Mouse (Mus musculus) cerebellum, adult 2 months (tissue): Measurements from ENCODE around the gene Prrg2. TPM values are rescaled to one million over a fixed set of nuclear protein-coding genes. Genes with fewer than 3 reads are reported as not detected.

Experiments used
- DNase-seq, 2 experiments: peaks; one replicate each; pipeline ENCODE4 v3.0.0; 2021
- H3K27ac ChIP-seq: fragments of 200-500 bp; 2 replicates; pipeline ENCODE4 v1.5.1; 2012; ENCODE audit warnings: low read length, control low read depth, inconsistent platforms; ENCODE audit not compliant: insufficient read depth
- H3K27me3 ChIP-seq: fragments of 200-500 bp; 2 replicates; pipeline ENCODE4 v1.6.1; 2012; ENCODE audit warnings: inconsistent platforms, mild to moderate bottlenecking, low read length, moderate library complexity; ENCODE audit not compliant: control insufficient read depth, insufficient read depth
- H3K4me1 ChIP-seq: fragments of 200-500 bp; 2 replicates; pipeline ENCODE4 v1.6.1; 2011; ENCODE audit warnings: low read length; ENCODE audit not compliant: control insufficient read depth, insufficient read depth
- H3K4me3 ChIP-seq: fragments of 200-500 bp; replicated peaks from 2 replicates; pipeline ENCODE3; 2011; ENCODE audit warnings: mild to moderate bottlenecking, low read depth, low read length, control low read depth; ENCODE audit not compliant: insufficient read depth
- POLR2A ChIP-seq: fragments of 200-500 bp; IDR thresholded peaks from 2 replicates; pipeline ENCODE4 v1.6.1; 2011; ENCODE audit warnings: low read length, control low read depth, borderline replicate concordance; ENCODE audit not compliant: insufficient read depth
- WGBS: fragments of 180-500 bp; shearing (Covaris S2); methylation state at CpG from one replicate; pipeline ENCODE4 v1.1.7; 2018; 5-methylcytosine and 5-hydroxymethylcytosine counted together
- polyA plus RNA-seq: library from polyadenylated mRNA; depleted of rRNA; stranded (reverse); fragments of >200 nt; gene quantifications from 2 replicates; pipeline ENCODE4 v1.2.3, GENCODE M21; 2012; rRNA removed

Gene Prrg2
- polyA plus RNA-seq, 1 experiment = 23.7 TPM

GRCm38 (mm10) chr7:45004546-45004945, 57.9 kb downstream of the Prrg2 start:
- Histone ChIP-seq H3K27me3 (no peaks in the 10 kb centered on the region), H3K4me1 (peaks cover 6% of the 10 kb centered on the region), H3K27ac (no peak overlapping the region), H3K4me3 (no peak overlapping the region)
- DNase-seq = no peak
- no peak for TF ChIP-seq POLR2A
- WGBS = 20% methylated on average over 3 of the region's 3 CpGs

Other genes starting within 250 kb of the Prrg2 start
- gene Nup62, start 246.6 kb downstream of the Prrg2 start, polyA plus RNA-seq = 28.9 and 29.4 TPM in 2 replicates
- gene Il4i1, start 246.3 kb downstream of the Prrg2 start, polyA plus RNA-seq = 1.4 and 1.9 TPM in 2 replicates
- 19.6 and 23.8 TPM in 2 replicates for gene Atf5, start 246.0 kb downstream of the Prrg2 start, polyA plus RNA-seq
- gene Akt1s1, start 213.7 kb downstream of the Prrg2 start, polyA plus RNA-seq = 78.3 and 83.6 TPM in 2 replicates
- 119 and 123 TPM in 2 replicates for gene Tbc1d17, start 213.6 kb downstream of the Prrg2 start, polyA plus RNA-seq
- 38.3 and 46.7 TPM in 2 replicates for gene Pnkp, start 205.5 kb downstream of the Prrg2 start, polyA plus RNA-seq
- 355 and 364 TPM in 2 replicates for gene Ptov1, start 192.9 kb downstream of the Prrg2 start, polyA plus RNA-seq
- gene Med25, start 170.0 kb downstream of the Prrg2 start, polyA plus RNA-seq = 105 and 117 TPM in 2 replicates
- 29.0 and 31.9 TPM in 2 replicates for gene Fuz, start 166.6 kb downstream of the Prrg2 start, polyA plus RNA-seq
- gene Ap2a1, start 133.2 kb downstream of the Prrg2 start, polyA plus RNA-seq = 216 and 229 TPM in 2 replicates
- 0.16 and 0.40 TPM in 2 replicates for gene Tsks, start 119.5 kb downstream of the Prrg2 start, polyA plus RNA-seq
- 129 and 137 TPM in 2 replicates for gene Cpt1c, start 87.8 kb downstream of the Prrg2 start, polyA plus RNA-seq
- gene Prmt1, start 76.1 kb downstream of the Prrg2 start, polyA plus RNA-seq = 225 and 227 TPM in 2 replicates
- gene Irf3, start 65.0 kb downstream of the Prrg2 start, polyA plus RNA-seq = 126 and 130 TPM in 2 replicates
- 6.0 and 6.4 TPM in 2 replicates for gene Bcl2l12, start 64.0 kb downstream of the Prrg2 start, polyA plus RNA-seq
- gene Scaf1, start 46.3 kb downstream of the Prrg2 start, polyA plus RNA-seq = 115 and 120 TPM in 2 replicates
- gene Rras, start 44.7 kb downstream of the Prrg2 start, polyA plus RNA-seq = 29.7 and 29.9 TPM in 2 replicates
- 22.6 and 23.3 TPM in 2 replicates for gene Prr12, start 9.8 kb downstream of the Prrg2 start, polyA plus RNA-seq
- 106 and 112 TPM in 2 replicates for gene Nosip, start 248 bp downstream of the Prrg2 start, polyA plus RNA-seq
- gene Rcn3, start 29.5 kb upstream of the Prrg2 start, polyA plus RNA-seq = 7.6 and 8.6 TPM in 2 replicates
- 32.1 and 33.7 TPM in 2 replicates for gene Fcgrt, start 41.2 kb upstream of the Prrg2 start, polyA plus RNA-seq
- gene Rps11, start 61.8 kb upstream of the Prrg2 start, polyA plus RNA-seq = 392 and 433 TPM in 2 replicates
- 1,090 and 1,228 TPM in 2 replicates for gene Rpl13a, start 66.1 kb upstream of the Prrg2 start, polyA plus RNA-seq
- 0.16 TPM in 1 of 2 replicates, not detected in the other for gene Gm45713, start 73.6 kb upstream of the Prrg2 start, polyA plus RNA-seq
- 24.4 and 28.4 TPM in 2 replicates for gene Flt3l, start 73.8 kb upstream of the Prrg2 start, polyA plus RNA-seq
- 52.3 and 53.1 TPM in 2 replicates for gene Pih1d1, start 91.6 kb upstream of the Prrg2 start, polyA plus RNA-seq
- 17.2 and 18.0 TPM in 2 replicates for gene Aldh16a1, start 91.9 kb upstream of the Prrg2 start, polyA plus RNA-seq
- 397 and 476 TPM in 2 replicates for gene Slc17a7, start 101.3 kb upstream of the Prrg2 start, polyA plus RNA-seq
- gene Gfy, start 116.9 kb upstream of the Prrg2 start, polyA plus RNA-seq = 0.54 and 0.57 TPM in 2 replicates
- gene Pth2, start 118.3 kb upstream of the Prrg2 start, polyA plus RNA-seq = not detected in 2 replicates
- gene Ccdc155, start 142.2 kb upstream of the Prrg2 start, polyA plus RNA-seq = 1.9 and 2.4 TPM in 2 replicates
- 0.36 and 0.51 TPM in 2 replicates for gene Dkkl1, start 149.5 kb upstream of the Prrg2 start, polyA plus RNA-seq
- 4.7 and 5.0 TPM in 2 replicates for gene Tead2, start 153.1 kb upstream of the Prrg2 start, polyA plus RNA-seq
- gene Cd37, start 176.4 kb upstream of the Prrg2 start, polyA plus RNA-seq = 3.1 and 4.3 TPM in 2 replicates
- 2.6 and 3.1 TPM in 2 replicates for gene Slc6a16, start 178.4 kb upstream of the Prrg2 start, polyA plus RNA-seq
- gene Slc6a21, start 214.8 kb upstream of the Prrg2 start, polyA plus RNA-seq = not detected in 2 replicates